Mouse (Mus musculus): Measurements from ENCODE around the gene Gm8882. TPM values are rescaled to one million over a fixed set of nuclear protein-coding genes. Genes with fewer than 3 reads are reported as not detected.
"Not testable (repeated sequence)": the region's sequence is repeated elsewhere in the genome, so short reads cannot be mapped to it uniquely, and the experiment has no call there.

Gene Gm8882
- not detected in 2 replicates for total RNA-seq (2017)

DNA sequence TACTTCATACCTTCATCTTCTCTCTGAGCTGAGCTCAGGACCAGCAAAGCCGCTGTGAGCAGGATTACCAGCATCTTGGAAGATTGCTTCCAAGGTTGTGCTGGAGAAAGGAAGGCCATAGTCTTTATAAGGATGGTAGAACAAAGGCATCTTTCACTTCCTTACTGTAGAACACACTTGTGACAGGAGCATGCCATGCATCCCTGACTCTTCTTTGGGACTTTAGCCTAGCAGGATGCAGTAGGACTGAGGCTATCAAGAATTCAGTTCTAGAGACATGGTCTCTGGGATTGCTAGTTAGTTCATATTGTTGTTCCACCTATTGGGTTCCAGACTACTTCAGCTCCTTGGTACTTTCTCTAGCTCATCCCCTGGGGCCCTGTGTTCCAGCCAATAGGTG lies at the start of gene Gm8882:
TSS of gene Gm8882 (minus strand) at position 101 of the 400 bp plus-strand sequence.
- ATAC-seq (ENCODE audit: extremely low read depth, insufficient number of reproducible peaks, low FRiP score, poor library complexity, severe bottlenecking), result not testable (repeated sequence)

DNA sequence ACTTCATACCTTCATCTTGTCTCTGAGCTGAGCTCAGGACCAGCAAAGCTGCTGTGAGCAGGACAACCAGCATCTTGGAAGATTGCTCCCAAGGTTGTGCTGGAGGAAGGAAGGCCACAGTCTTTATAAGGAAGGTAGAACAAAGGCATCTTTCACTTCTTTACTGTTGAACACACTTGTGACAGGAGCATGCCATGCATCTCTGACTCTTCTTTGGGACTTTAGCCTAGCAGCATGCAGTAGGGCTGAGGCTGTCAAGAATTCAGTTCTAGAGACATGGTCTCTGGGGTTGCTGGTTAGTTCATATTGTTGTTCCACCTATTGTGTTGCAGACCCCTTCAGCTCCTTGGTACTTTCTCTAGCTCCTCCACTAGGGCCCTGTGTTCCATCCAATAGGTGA lies 49.3 kb downstream of the Gm8882 start, which contains the start of gene Prpmp5:
TSS of gene Prpmp5 (minus strand) at position 101 of the 400 bp plus-strand sequence.
- not testable (repeated sequence) for ATAC-seq (ENCODE audit: extremely low read depth, insufficient number of reproducible peaks, low FRiP score, poor library complexity, severe bottlenecking)

Other genes with a start within 250 kb of the Gm8882 start
- gene Prb1, start 153.6 kb downstream of the Gm8882 start, total RNA-seq (2017), result not detected in 2 replicates
- not detected in 2 replicates for gene Prpmp5, start 49.4 kb downstream of the Gm8882 start, total RNA-seq (2017)
- not detected in 2 replicates for gene Prh1, start 205.7 kb upstream of the Gm8882 start, total RNA-seq (2017)
- not detected in 2 replicates for gene Prp2, start 231.8 kb upstream of the Gm8882 start, total RNA-seq (2017)

All from neutrophil, adult 5-6 weeks (primary cell).